Mouse (Mus musculus) liver, embryonic 14.5 days (tissue): ENCODE data around the gene Tinf2. TPM values are rescaled to one million over a fixed set of nuclear protein-coding genes. Genes with fewer than 3 reads are reported as not detected.
A peak's percentile ranks its signal among the peaks of the same experiment; 100 is the strongest.

Experiments
- ATAC-seq: fragments of 200-750 bp; cut with Nextera tagmentation; 2 replicates; pipeline ENCODE4 v1.8.0; 2017; ENCODE audit warnings: moderate number of reproducible peaks, mild to moderate bottlenecking, moderate library complexity; ENCODE audit not compliant: insufficient read depth
- DNase-seq, 3 experiments: peaks; one replicate each; pipeline ENCODE4 v3.0.0-alpha.2; 2012 to 2013; ENCODE audit warnings: low read depth in 3 of 3, low spot score in 3 of 3
- H3K27ac ChIP-seq: fragments of 300-500 bp; sonication (generic); 2 replicates; pipeline ENCODE4 v1.5.1; 2014; ENCODE audit warnings: moderate library complexity, mild to moderate bottlenecking, control low read depth, inconsistent platforms
- H3K27me3 ChIP-seq: fragments of 300-500 bp; sonication (generic); 2 replicates; pipeline ENCODE4 v1.6.1; 2014; ENCODE audit warnings: mild to moderate bottlenecking, low read length, moderate library complexity; ENCODE audit not compliant: control insufficient read depth, insufficient read depth
- H3K36me3 ChIP-seq: fragments of 300-500 bp; sonication (generic); replicated peaks from 2 replicates; pipeline ENCODE4 v1.6.1; 2014; ENCODE audit warnings: low read depth; ENCODE audit not compliant: control insufficient read depth, insufficient read depth
- H3K4me1 ChIP-seq, 2 experiments: fragments of 200-500 bp in 1 of 2; fragments of 300-500 bp in 1 of 2; sonication (generic) in 1 of 2; replicated peaks; 2 replicates each; pipeline ENCODE4 v1.6.1; 2012 to 2014; ENCODE audit warnings: antibody characterized with exemption in 1 of 2, inconsistent platforms in 1 of 2, low read length in 1 of 2; ENCODE audit not compliant: control insufficient read depth in 2 of 2, insufficient read depth in 2 of 2
- H3K4me2 ChIP-seq: fragments of 300-500 bp; sonication (generic); 2 replicates; pipeline ENCODE4 v1.6.1; 2014; ENCODE audit warnings: low read depth, mild to moderate bottlenecking, control low read depth, moderate library complexity
- H3K4me3 ChIP-seq, 2 experiments: fragments of 200-500 bp in 1 of 2; fragments of 300-500 bp in 1 of 2; sonication (generic) in 1 of 2; 2 replicates each; pipeline ENCODE4 v1.5.1; 2012 to 2014; ENCODE audit warnings: low read depth in 2 of 2, low read length in 2 of 2, mild to moderate bottlenecking in 2 of 2, control low read depth in 1 of 2, inconsistent platforms in 1 of 2, moderate library complexity in 1 of 2; ENCODE audit not compliant: insufficient read depth in 1 of 2
- H3K9ac ChIP-seq: fragments of 300-500 bp; sonication (generic); replicated peaks from 2 replicates; pipeline ENCODE4 v1.6.1; 2014; ENCODE audit warnings: mild to moderate bottlenecking, control low read depth, moderate library complexity
- H3K9me3 ChIP-seq: fragments of 300-500 bp; sonication (generic); 2 replicates; pipeline ENCODE4 v1.6.1; 2016; ENCODE audit warnings: low read length, mixed read lengths; ENCODE audit not compliant: control insufficient read depth
- CTCF ChIP-seq: IDR thresholded peaks from 2 replicates; pipeline ENCODE4 v1.5.1; 2016; ENCODE audit warnings: antibody characterized with exemption, low read depth, control low read depth
- EP300 ChIP-seq: IDR thresholded peaks from 2 replicates; pipeline ENCODE4 v1.6.1; 2016; ENCODE audit warnings: antibody characterized with exemption, low read depth
- WGBS: fragments of 180-500 bp; shearing (Covaris S2); extraction: QIAGEN DNeasy Blood & Tissue Kit; methylation state at CpG from one replicate; pipeline ENCODE4 v1.1.7; 2014; ENCODE audit not compliant: insufficient replicate concordance; 5-methylcytosine and 5-hydroxymethylcytosine counted together
- polyA plus RNA-seq, 2 experiments: library from polyadenylated mRNA; depleted of rRNA in 1 of 2; stranded (reverse) in 1 of 2; unstranded in 1 of 2; fragments of >200 nt; fragmentation: Nextera tagmentation in 1 of 2; extraction: Ambion mirVana in 1 of 2; gene quantifications; 2 replicates each; pipeline versions ENCODE4 v1.2.1 to v1.2.3; 2012 to 2014

Gene Tinf2
- polyA plus RNA-seq, 2 experiments: 16.6 to 19.0 TPM

DNA sequence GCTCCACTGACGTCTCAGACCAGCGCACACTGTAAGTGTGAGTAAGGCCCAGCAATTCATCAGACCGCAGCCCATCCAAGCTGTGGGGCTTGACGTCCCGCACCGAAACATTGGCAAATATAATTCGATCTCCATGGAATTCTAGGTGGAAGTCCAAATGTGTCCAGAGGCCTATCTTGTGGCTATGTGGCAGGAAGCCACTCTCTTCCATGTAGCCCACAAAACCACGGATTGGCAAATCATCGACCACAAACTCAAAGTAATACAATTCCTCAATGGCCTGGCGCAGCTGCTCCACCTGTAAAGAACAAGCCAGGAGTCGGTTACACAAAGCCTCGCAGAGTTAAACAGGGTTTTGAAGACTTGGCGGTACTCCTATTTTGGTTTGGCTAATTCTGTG is 40.3 kb downstream of the Tinf2 start:
- H3K36me3 ChIP-seq: peaks cover 40% of the 10 kb centered on the region
- no peak overlapping the region; the same call in 1 of the 2 replicates for H3K4me2 ChIP-seq
- TF ChIP-seq CTCF (no peak), EP300 (no peak)
- no peak overlapping the region for H3K9ac ChIP-seq
- no peak overlapping the region for H3K4me3 ChIP-seq
- WGBS: 82% methylated on average over 13 of the region's 13 CpGs
- ATAC-seq: no peak
- no peaks in the 10 kb centered on the region for H3K27me3 ChIP-seq
- H3K9me3 ChIP-seq: no peaks in the 10 kb centered on the region
- peaks cover 17 to 22% of the 10 kb centered on the region in 2 experiments for H3K4me1 ChIP-seq
- DNase-seq: no peak
- no peak overlapping the region for H3K27ac ChIP-seq

DNA sequence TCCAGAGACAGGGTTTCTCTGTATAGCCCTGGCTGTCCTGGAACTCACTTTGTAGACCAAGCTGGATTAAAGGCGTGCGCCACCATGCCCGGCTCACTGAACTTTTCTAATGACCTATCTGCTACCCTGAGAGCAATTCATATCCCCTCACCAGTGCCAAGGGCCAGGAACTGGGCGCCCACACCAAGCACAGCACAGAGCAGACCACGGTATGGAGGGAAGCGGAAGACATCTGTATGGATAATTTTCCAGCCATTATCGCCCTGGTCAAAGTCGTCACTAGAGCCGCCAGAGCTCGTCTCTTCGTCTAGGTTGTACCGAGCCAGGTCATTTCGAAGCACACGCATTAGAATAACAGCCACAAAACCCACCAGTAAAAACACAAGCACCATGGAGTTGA is 40.8 kb downstream of the Tinf2 start:
- H3K9me3 ChIP-seq: no peaks in the 10 kb centered on the region
- no peak for TF ChIP-seq EP300
- TF ChIP-seq CTCF: no peak
- 90% methylated on average over 14 of the region's 14 CpGs for WGBS
- peaks cover 17 to 22% of the 10 kb centered on the region in 2 experiments for H3K4me1 ChIP-seq
- H3K27ac ChIP-seq: no peak overlapping the region
- H3K4me3 ChIP-seq: no peak overlapping the region
- no peak for ATAC-seq
- no peak overlapping the region for H3K4me2 ChIP-seq
- DNase-seq: no peak
- no peaks in the 10 kb centered on the region for H3K27me3 ChIP-seq
- peaks cover 40% of the 10 kb centered on the region for H3K36me3 ChIP-seq
- no peak overlapping the region for H3K9ac ChIP-seq

DNA sequence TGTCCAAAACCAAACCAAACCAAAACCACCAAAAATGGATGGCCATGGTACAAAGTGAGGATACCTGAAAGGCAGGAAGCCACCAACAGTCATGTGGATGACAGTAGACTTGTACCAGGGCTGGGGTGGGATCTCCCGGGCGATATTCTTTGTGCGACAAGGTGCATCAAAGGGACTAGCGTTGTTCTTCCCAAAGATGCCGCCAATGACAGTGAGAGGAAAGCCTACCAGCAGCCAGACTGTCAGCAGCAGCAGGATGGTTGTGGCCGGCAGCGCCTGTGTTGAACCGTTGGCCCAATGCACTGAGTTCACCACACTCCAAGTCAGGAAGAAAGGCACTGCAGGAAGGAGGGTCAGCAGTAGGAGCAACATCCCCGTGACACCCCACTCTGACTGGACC is 43.8 kb downstream of the Tinf2 start, which contains the start of gene Gm49378:
Gene Gm49378 (minus strand): TSS at position 101 of the 400 bp plus-strand sequence.
- TF ChIP-seq CTCF: no peak
- TF ChIP-seq EP300: no peak
- Histone ChIP-seq H3K4me3 (no peak within 1 kb of the TSS), H3K27ac (no peak within 1 kb of the TSS), H3K4me1 (peaks cover 9 to 10% of the 10 kb centered on the region in 2 experiments), H3K27me3 (no peaks in the 10 kb centered on the region), H3K36me3 (peaks cover 44% of the 10 kb centered on the region), H3K9ac (no peak within 1 kb of the TSS), H3K9me3 (no peaks in the 10 kb centered on the region), H3K4me2 (no peak within 1 kb of the TSS)
- ATAC-seq (no peak), DNase-seq (no peak)
- WGBS: 90% methylated on average over 9 of the region's 9 CpGs

DNA sequence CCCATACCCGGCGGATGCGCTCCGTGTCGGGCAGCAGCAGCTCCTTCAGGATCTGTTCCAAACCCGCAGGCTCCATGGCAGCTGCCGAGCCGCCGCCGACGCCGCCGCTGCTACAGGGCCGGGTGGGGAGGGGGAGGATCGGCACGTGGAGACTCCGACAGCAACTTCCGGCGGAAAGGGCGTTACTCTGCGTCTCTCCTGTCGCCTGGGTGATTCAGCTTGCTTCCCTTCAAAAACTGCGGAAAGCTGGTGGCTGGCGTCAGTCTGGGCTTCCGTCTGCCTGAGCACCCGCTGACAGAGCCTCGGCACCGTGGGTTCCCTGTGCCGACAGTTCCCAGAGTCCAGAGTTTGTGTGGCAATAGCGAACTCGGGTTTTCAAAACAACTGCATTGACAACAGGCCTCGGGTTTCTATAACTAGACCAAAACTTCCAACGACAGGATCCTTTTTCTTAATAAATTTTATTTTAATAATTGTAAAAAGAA is 46.1 kb downstream of the Tinf2 start, which contains the start of gene Ipo4:
Gene Ipo4 (minus strand): TSS at position 435 of the 485 bp plus-strand sequence.
- peak within 1 kb of the TSS; percentile 59 to 60 for H3K4me3 ChIP-seq
- peak within 1 kb of the TSS; percentile 80 for H3K4me2 ChIP-seq
- peaks cover 0 to 3% of the 10 kb centered on the region in 2 experiments; a peak in 1 of 4 replicates for H3K4me1 ChIP-seq
- no peak within 1 kb of the TSS for H3K27ac ChIP-seq
- WGBS: 2% methylated on average over 33 of the region's 33 CpGs
- peaks cover 40% of the 10 kb centered on the region for H3K36me3 ChIP-seq
- H3K9ac ChIP-seq: peak within 1 kb of the TSS; percentile 39
- DNase-seq (peak; percentile 70 to 71 (median 71)), ATAC-seq (peak; percentile 77)
- H3K9me3 ChIP-seq: no peaks in the 10 kb centered on the region
- no peaks in the 10 kb centered on the region for H3K27me3 ChIP-seq
- no peak for TF ChIP-seq CTCF
- TF ChIP-seq EP300: no peak

DNA sequence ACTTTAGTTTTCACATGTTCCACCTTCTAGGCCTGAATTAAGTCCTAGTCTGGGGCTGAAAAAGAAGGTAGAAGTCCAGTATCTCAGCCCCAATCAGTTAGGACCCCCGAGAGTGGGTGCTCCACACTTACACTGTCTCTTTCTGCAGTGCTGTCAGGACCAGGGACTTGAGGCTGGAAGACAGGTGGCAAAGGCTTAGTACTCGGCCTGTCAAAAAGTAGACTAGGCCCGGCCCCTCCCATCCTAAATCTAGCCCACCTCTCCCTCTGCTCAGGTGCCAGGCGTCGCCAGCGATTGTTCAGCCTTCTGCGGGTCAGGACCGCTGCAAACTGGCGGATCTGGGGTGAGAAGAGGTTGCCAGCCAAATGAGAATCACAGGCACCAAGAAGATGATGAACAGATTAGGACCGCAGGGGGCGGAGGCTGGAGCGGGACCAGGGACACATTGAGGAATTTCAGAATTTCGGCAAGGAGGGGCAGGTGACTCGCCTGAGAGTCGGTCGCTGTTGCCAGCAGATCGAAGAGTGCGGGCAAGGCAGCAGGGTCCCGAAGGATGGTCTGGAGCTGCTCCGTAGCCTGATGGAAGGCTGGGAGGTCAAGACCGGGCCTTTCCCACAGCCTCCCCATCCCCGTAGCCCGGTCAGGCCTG is 46.6 kb downstream of the Tinf2 start:
- no peak for DNase-seq
- peak; percentile 48 for ATAC-seq
- no peak for TF ChIP-seq CTCF
- TF ChIP-seq EP300: no peak
- Histone ChIP-seq H3K4me2 (peak overlapping the region; percentile 80), H3K36me3 (peaks cover 43% of the 10 kb centered on the region), H3K27ac (no peak overlapping the region), H3K9ac (peak overlapping the region; percentile 39), H3K4me3 (peak overlapping the region; percentile 59 to 60), H3K9me3 (no peaks in the 10 kb centered on the region), H3K27me3 (no peaks in the 10 kb centered on the region), H3K4me1 (peaks cover 0 to 3% of the 10 kb centered on the region in 2 experiments; a peak in 1 of 4 replicates)
- 4% methylated on average over 23 of the region's 23 CpGs for WGBS
